8 mouse cellular contexts compared by ENCODE assay signal in genomic region chrX:77511994-77512485, GRCm38 (mm10). TPM values are rescaled to one million over a fixed set of nuclear protein-coding genes. Genes with fewer than 3 reads are reported as not detected.
A peak's percentile ranks its signal among the peaks of the same experiment; 100 is the strongest.
DNase-seq lines count a peak whose midpoint lies in the region; ATAC-seq lines count a peak whose summit lies in the region.

No protein-coding gene starts in this region.

- 22% methylated on average over 12 of the region's 12 CpGs for WGBS in heart, embryonic 11.5 days (ENCODE audit: insufficient replicate concordance)
- WGBS in liver, embryonic 12.5 days (ENCODE audit: insufficient replicate concordance): 10% methylated on average over 12 of the region's 12 CpGs

- peak overlapping the region; percentile 90 for H3K9ac ChIP-seq in heart, embryonic 11.5 days (ENCODE audit: low read depth, low read length)
- peak overlapping the region; percentile 80 for H3K9ac ChIP-seq in liver, embryonic 12.5 days

- no peaks in the 10 kb centered on the region for H3K9me3 ChIP-seq in heart, embryonic 11.5 days (replicated peaks; ENCODE audit: control insufficient read depth, low read length)
- 0 out of 2 replicates have a peak, but pooled peaks cover 6% of the 10 kb centered on the region for H3K9me3 ChIP-seq in erythroblast, embryonic 14.5 days (ENCODE audit: control insufficient read depth, low read length)
- no peaks in the 10 kb centered on the region for H3K9me3 ChIP-seq in liver, embryonic 12.5 days (replicated peaks)

- no peaks in the 10 kb centered on the region for H3K27me3 ChIP-seq in heart, embryonic 11.5 days (ENCODE audit: control insufficient read depth, insufficient read depth, low read length)
- H3K27me3 ChIP-seq in erythroblast, embryonic 14.5 days (ENCODE audit: control insufficient read depth): no peaks in the 10 kb centered on the region
- no peaks in the 10 kb centered on the region for H3K27me3 ChIP-seq in liver, embryonic 12.5 days (replicated peaks)

- no peaks in the 10 kb centered on the region for H3K36me3 ChIP-seq in heart, embryonic 11.5 days (ENCODE audit: control insufficient read depth, insufficient read depth, low read length)
- no peaks in the 10 kb centered on the region for H3K36me3 ChIP-seq in erythroblast, embryonic 14.5 days (ENCODE audit: control insufficient read depth)
- H3K36me3 ChIP-seq in liver, embryonic 12.5 days: no peaks in the 10 kb centered on the region

- DNase-seq in heart, postnatal 4 days: no peak
- peak; percentile 78 for DNase-seq in A20 (ENCODE audit: low read depth, low spot score)
- no peak for DNase-seq in Muller cell, postnatal 12 days (ENCODE audit: inconsistent ontology term)
- DNase-seq in embryo, embryonic 9.5 days (ENCODE audit: extremely low spot score): no peak

- ATAC-seq in heart, embryonic 11.5 days (replicated peaks; ENCODE audit: insufficient number of reproducible peaks, low FRiP score, low TSS enrichment): no peak
- 0 out of 2 replicates have a peak, but pooled peaks have one; percentile 9 for ATAC-seq in liver, embryonic 12.5 days
- no peak for ATAC-seq in inflammation-experienced regulatory T-cells, adult 6 months

- peak overlapping the region; percentile 70 for H3K4me3 ChIP-seq in heart, embryonic 11.5 days (ENCODE audit: low read depth, low read length)
- H3K4me3 ChIP-seq in erythroblast, embryonic 14.5 days (replicated peaks): peak overlapping the region; percentile 74
- peak overlapping the region; percentile 70 for H3K4me3 ChIP-seq in liver, embryonic 12.5 days

- peaks cover 9% of the 10 kb centered on the region for H3K4me1 ChIP-seq in heart, embryonic 11.5 days (ENCODE audit: control insufficient read depth, insufficient read depth, low read length)
- H3K4me1 ChIP-seq in erythroblast, embryonic 14.5 days (ENCODE audit: control insufficient read depth): peaks cover 25% of the 10 kb centered on the region
- peaks cover 42% of the 10 kb centered on the region for H3K4me1 ChIP-seq in liver, embryonic 12.5 days

- H3K27ac ChIP-seq in heart, embryonic 11.5 days (ENCODE audit: low read depth, low read length): peak overlapping the region; percentile 94
- peak overlapping the region; percentile 80 for H3K27ac ChIP-seq in liver, embryonic 12.5 days

- peak overlapping the region; percentile 63 for H3K4me2 ChIP-seq in heart, embryonic 11.5 days
- peak overlapping the region; percentile 86 for H3K4me2 ChIP-seq in liver, embryonic 12.5 days

RNA-seq across cellular contexts. Expression of gene Tbl1x, which starts 1.2 kb away (rescaled TPM):
- polyA plus RNA-seq in heart, embryonic 11.5 days (2014; fragmentation: Nextera tagmentation; extraction: Ambion mirVana): 63.6 and 72.6 TPM in 2 replicates
- 10 to 100 TPM; 75.2 to 75.9 TPM for total RNA-seq in heart, postnatal 4 days (2021)
- 0.09 and 0.10 TPM in 2 replicates for polyA plus RNA-seq in erythroblast, embryonic 14.5 days (2012)
- polyA plus RNA-seq in liver, embryonic 12.5 days (2016; fragmentation: Nextera tagmentation; extraction: Ambion mirVana): 27.1 and 27.9 TPM in 2 replicates
- 10 to 100 TPM; 25.4 to 31.4 (median 27.7) TPM for polyA plus RNA-seq in inflammation-experienced regulatory T-cells, adult 6 months (2017; shearing (Covaris generic))

Comparison
In these comparisons a context has a peak if more than half of its experiments do, and no peak if none do; other contexts are left out.
1. RNA of gene Tbl1x, which starts 1.2 kb away (polyA plus RNA-seq): 63.6 to 72.6 TPM in heart, embryonic 11.5 days, 25.4 to 31.4 TPM in inflammation-experienced regulatory T-cells, adult 6 months and 27.1 to 27.9 TPM in liver, embryonic 12.5 days; 0.09 to 0.10 TPM in erythroblast, embryonic 14.5 days; every median in the first group is over 10 times any median in the second.
2. Peak in every context shown above with its lines, with median percentiles within 50 percentile points of each other: H3K4me3 ChIP-seq.